Mouse (Mus musculus): Measurements from ENCODE around the gene Slc8a3. TPM values are rescaled to one million over a fixed set of nuclear protein-coding genes. Genes with fewer than 3 reads are reported as not detected.

Slc8a3 gene
- polyA plus RNA-seq, 1 experiment = 0.43 TPM

DNA sequence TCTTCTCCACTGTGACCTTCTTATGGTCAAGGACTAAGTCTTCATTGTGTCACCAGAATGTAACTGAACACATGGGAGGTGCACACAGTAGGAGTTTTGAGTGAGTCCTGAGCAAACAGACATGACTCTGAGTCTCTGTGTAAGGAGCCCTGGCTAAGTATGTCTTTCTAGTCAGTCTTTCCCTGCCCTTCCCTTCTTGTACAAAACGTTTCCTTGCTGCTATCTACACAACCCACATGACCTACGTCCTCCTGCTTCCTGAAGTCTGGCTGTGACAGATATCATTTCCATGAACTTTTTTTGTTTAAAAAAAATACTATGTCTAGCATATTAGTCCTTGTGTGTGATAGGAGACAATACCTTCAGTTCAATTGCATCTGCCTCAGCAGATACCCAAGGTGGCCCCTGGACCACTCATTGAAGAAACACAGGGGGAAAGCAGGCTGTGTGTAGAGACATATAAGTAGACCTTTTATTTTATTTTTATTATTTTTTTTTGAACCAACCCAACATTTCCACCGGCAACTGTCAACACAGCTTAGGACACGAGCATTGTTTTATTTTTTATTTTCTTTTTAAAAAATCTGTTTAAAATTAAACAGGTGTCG is 135.4 kb downstream of the Slc8a3 start:
- Histone ChIP-seq H3K4me3 (ENCODE audit: low read depth, low read length) (no peak overlapping the region), H3K4me1 (ENCODE audit: control insufficient read depth, insufficient read depth, insufficient read length, low read length) (no peaks in the 10 kb centered on the region), H3K27ac (ENCODE audit: insufficient read depth, low read depth, low read length) (no peak overlapping the region), H3K36me3 (ENCODE audit: control insufficient read depth, insufficient read depth, low read length) (no peaks in the 10 kb centered on the region), H3K27me3 (ENCODE audit: control insufficient read depth, insufficient read depth, low read length) (no peaks in the 10 kb centered on the region)
- 56% methylated on average over 5 of the region's 5 CpGs for WGBS
- TF ChIP-seq POLR2A (IDR thresholded peaks at IDR 0.05; ENCODE audit: low read depth, low read length) = no peak
- no peak for TF ChIP-seq CTCF (IDR thresholded peaks at IDR 0.05; ENCODE audit: extremely low read depth, insufficient read length, insufficient replicate concordance, low read depth, low read length)

DNA sequence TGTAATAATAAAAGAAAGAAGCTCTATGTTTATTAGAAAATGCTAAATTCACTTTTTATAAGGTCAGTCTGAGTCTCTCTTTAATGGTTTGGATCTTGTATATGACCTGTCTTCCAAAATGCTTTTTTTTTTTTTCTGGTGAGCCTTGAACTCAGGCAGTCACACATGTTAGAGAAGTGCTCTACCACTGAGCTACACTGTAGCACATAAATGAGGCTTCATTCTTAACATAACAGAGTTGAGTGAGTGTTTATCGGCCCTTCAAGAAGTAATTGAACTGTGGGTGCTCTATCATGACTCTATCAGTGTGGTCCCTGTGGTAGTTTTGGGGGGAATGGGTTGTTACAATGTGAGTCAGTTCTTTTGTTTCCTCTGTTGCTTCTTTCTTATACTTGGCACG is 139.0 kb downstream of the Slc8a3 start:
- TF ChIP-seq POLR2A (IDR thresholded peaks at IDR 0.05; ENCODE audit: low read depth, low read length) = no peak
- no peak for TF ChIP-seq CTCF (IDR thresholded peaks at IDR 0.05; ENCODE audit: extremely low read depth, insufficient read length, insufficient replicate concordance, low read depth, low read length)
- Histone ChIP-seq H3K36me3 (ENCODE audit: control insufficient read depth, insufficient read depth, low read length) (no peaks in the 10 kb centered on the region), H3K4me1 (ENCODE audit: control insufficient read depth, insufficient read depth, insufficient read length, low read length) (no peaks in the 10 kb centered on the region), H3K27me3 (ENCODE audit: control insufficient read depth, insufficient read depth, low read length) (no peaks in the 10 kb centered on the region), H3K27ac (ENCODE audit: insufficient read depth, low read depth, low read length) (no peak overlapping the region), H3K4me3 (ENCODE audit: low read depth, low read length) (no peak overlapping the region)
- 74% methylated on average over 2 of the region's 2 CpGs for WGBS

DNA sequence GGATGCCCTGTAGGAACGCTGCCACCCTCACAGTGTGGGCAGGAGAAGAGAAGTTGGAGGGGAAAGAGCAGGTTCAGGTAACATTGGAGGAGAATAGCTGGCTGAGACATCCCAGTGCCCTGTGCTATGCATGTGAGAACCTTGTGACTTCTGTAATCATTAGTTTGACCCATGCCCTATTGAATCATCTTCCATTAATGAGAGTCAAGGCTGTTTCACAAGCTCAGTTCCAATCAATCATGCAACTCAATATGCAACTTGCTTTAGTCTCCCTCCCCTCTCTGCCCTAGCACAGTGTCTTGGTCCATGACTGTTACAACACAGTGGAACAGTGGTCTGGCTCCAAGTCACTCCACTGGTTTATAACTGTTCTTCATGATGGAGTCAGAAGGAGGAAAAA is 143.3 kb downstream of the Slc8a3 start:
- no peak for TF ChIP-seq POLR2A (IDR thresholded peaks at IDR 0.05; ENCODE audit: low read depth, low read length)
- TF ChIP-seq CTCF (IDR thresholded peaks at IDR 0.05; ENCODE audit: extremely low read depth, insufficient read length, insufficient replicate concordance, low read depth, low read length) = no peak
- H3K27ac ChIP-seq (ENCODE audit: insufficient read depth, low read depth, low read length) = no peak overlapping the region
- WGBS = 88% methylated on average over 1 of the region's 1 CpGs

DNA sequence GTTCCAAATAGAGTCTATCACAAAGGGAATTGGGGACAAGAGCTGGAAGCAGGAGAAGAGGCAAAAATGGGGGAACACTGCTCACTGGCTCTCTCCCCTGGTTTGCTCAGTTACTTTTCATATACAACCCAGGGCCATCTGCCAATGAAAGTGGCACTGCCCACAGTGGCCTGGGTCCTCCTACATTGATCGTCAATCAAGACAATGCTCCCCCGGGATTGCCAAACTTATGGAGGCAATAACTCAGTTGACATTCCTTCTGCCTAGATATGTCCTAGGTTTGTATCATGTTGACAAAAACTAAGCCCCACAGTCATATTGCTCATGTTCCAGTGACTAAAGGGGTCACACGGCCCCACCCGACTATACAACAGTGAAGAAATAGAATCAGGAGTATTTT is 144.0 kb downstream of the Slc8a3 start:
- no peak overlapping the region for H3K4me3 ChIP-seq (ENCODE audit: low read depth, low read length)
- WGBS = 84% methylated on average over 4 of the region's 4 CpGs
- H3K27me3 ChIP-seq (ENCODE audit: control insufficient read depth, insufficient read depth, low read length) = no peaks in the 10 kb centered on the region
- TF ChIP-seq POLR2A (IDR thresholded peaks at IDR 0.05; ENCODE audit: low read depth, low read length) = no peak
- TF ChIP-seq CTCF (IDR thresholded peaks at IDR 0.05; ENCODE audit: extremely low read depth, insufficient read length, insufficient replicate concordance, low read depth, low read length) = no peak
- H3K4me1 ChIP-seq (ENCODE audit: control insufficient read depth, insufficient read depth, insufficient read length, low read length) = no peaks in the 10 kb centered on the region
- no peaks in the 10 kb centered on the region for H3K36me3 ChIP-seq (ENCODE audit: control insufficient read depth, insufficient read depth, low read length)
- H3K27ac ChIP-seq (ENCODE audit: insufficient read depth, low read depth, low read length) = peak overlapping the region; percentile 29; the same call in 1 of the 2 replicates

More for the DNA sequence above, 143.3 kb downstream of the Slc8a3 start:
- Histone ChIP-seq H3K36me3 (ENCODE audit: control insufficient read depth, insufficient read depth, low read length) (no peaks in the 10 kb centered on the region), H3K4me1 (ENCODE audit: control insufficient read depth, insufficient read depth, insufficient read length, low read length) (no peaks in the 10 kb centered on the region), H3K27me3 (ENCODE audit: control insufficient read depth, insufficient read depth, low read length) (no peaks in the 10 kb centered on the region), H3K4me3 (ENCODE audit: low read depth, low read length) (no peak overlapping the region)

DNA sequence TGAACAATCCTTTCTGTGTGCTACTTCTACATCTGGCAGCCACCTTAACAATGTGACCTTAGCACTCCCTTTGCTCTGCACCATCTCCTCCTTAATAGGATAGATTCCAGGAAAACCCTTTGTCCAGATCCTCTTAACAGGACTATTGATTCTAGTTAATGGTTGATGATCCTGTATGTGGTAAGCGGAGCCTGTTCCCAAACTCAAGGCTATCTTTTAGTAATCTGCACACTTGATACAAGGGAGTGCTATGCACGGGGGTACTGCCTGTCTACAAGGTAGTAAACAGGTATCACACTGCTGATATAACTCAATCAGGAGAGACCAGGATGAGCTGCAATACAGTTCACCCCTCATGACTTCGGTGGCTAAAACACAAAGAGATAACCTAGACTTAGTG is 144.6 kb downstream of the Slc8a3 start:
- Histone ChIP-seq H3K27me3 (ENCODE audit: control insufficient read depth, insufficient read depth, low read length) (no peaks in the 10 kb centered on the region), H3K27ac (ENCODE audit: insufficient read depth, low read depth, low read length) (no peak overlapping the region), H3K4me1 (ENCODE audit: control insufficient read depth, insufficient read depth, insufficient read length, low read length) (no peaks in the 10 kb centered on the region), H3K36me3 (ENCODE audit: control insufficient read depth, insufficient read depth, low read length) (no peaks in the 10 kb centered on the region), H3K4me3 (ENCODE audit: low read depth, low read length) (no peak overlapping the region)
- no peak for TF ChIP-seq CTCF (IDR thresholded peaks at IDR 0.05; ENCODE audit: extremely low read depth, insufficient read length, insufficient replicate concordance, low read depth, low read length)
- no peak for TF ChIP-seq POLR2A (IDR thresholded peaks at IDR 0.05; ENCODE audit: low read depth, low read length)
- 35% methylated on average over 3 of the region's 3 CpGs for WGBS

DNA sequence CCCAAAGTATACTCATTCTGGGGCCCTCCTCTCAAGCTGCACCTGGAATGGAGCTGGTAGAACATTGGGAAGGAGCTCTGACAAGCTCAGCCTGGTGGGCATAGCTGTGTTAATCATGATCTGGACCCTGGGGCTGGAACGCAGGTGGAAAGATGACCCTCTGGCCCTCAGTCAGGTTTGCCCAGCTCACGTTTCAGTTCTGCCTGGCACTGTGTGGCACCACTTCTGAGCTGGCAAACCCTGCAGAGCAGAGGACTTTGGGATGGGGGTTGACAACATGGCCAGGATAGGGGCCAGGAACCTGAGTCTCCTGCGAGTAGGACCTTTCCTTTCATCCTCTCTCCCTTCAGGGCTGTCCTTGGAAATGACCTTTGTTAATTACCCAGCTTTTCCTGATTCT is 146.3 kb downstream of the Slc8a3 start:
- H3K4me3 ChIP-seq (ENCODE audit: low read depth, low read length) = no peak overlapping the region
- no peak for TF ChIP-seq CTCF (IDR thresholded peaks at IDR 0.05; ENCODE audit: extremely low read depth, insufficient read length, insufficient replicate concordance, low read depth, low read length)
- no peak for TF ChIP-seq POLR2A (IDR thresholded peaks at IDR 0.05; ENCODE audit: low read depth, low read length)
- no peaks in the 10 kb centered on the region for H3K4me1 ChIP-seq (ENCODE audit: control insufficient read depth, insufficient read depth, insufficient read length, low read length)
- no peaks in the 10 kb centered on the region for H3K36me3 ChIP-seq (ENCODE audit: control insufficient read depth, insufficient read depth, low read length)
- WGBS = 73% methylated on average over 3 of the region's 3 CpGs
- H3K27ac ChIP-seq (ENCODE audit: insufficient read depth, low read depth, low read length) = no peak overlapping the region
- no peaks in the 10 kb centered on the region for H3K27me3 ChIP-seq (ENCODE audit: control insufficient read depth, insufficient read depth, low read length)

DNA sequence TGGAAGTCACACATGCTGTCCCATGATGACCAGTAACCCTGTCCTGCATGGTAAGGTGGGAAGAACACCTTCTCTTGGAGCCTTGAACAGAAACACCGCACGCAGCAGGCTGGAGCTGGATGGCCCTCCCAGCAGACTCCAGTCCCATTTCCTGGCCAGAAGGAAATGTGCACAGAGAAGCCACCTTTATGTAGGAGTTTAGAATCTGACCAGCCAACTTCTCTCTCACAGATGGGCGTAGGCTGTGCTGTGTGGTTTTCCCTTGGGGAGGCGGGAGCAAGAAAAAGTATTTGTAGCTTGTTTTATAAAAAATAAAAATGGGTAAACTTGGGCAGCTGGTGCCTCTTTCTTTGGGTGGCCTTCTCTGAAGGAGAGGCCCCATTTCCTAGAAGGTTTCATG is 146.9 kb downstream of the Slc8a3 start:
- TF ChIP-seq CTCF (IDR thresholded peaks at IDR 0.05; ENCODE audit: extremely low read depth, insufficient read length, insufficient replicate concordance, low read depth, low read length) = no peak
- TF ChIP-seq POLR2A (IDR thresholded peaks at IDR 0.05; ENCODE audit: low read depth, low read length) = no peak
- no peak overlapping the region for H3K27ac ChIP-seq (ENCODE audit: insufficient read depth, low read depth, low read length)
- no peaks in the 10 kb centered on the region for H3K4me1 ChIP-seq (ENCODE audit: control insufficient read depth, insufficient read depth, insufficient read length, low read length)
- no peaks in the 10 kb centered on the region for H3K27me3 ChIP-seq (ENCODE audit: control insufficient read depth, insufficient read depth, low read length)
- WGBS = 86% methylated on average over 4 of the region's 4 CpGs
- no peaks in the 10 kb centered on the region for H3K36me3 ChIP-seq (ENCODE audit: control insufficient read depth, insufficient read depth, low read length)
- no peak overlapping the region for H3K4me3 ChIP-seq (ENCODE audit: low read depth, low read length)
